Mouse (Mus musculus): ENCODE results near the gene Plcb1.

DNA sequence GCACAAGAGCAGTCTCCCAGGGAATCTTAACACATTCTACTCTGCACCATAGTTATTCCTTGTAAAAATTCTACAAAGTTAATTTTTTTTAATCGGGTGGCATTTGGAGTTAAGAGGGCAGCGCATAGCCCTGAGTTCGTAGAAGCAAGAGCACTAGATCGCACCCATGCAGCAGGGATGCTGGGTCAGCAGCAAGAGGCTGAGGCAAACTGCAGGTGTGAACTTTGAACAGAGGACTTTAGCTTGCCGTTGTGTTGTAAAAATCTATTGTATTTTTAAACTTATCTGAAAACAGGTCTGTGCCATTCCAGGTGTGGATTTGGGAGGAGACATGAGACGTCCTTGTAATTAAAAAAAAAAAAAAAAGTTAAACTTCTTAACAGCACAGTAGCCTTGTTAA, 613.9 kb downstream of the Plcb1 start:
- TF ChIP-seq POLR2A (IDR thresholded peaks at IDR 0.05; ENCODE audit: insufficient read depth, low read depth, low read length) (no peak), EP300 (IDR thresholded peaks at IDR 0.05; ENCODE audit: insufficient read depth, low read depth, low read length) (no peak)
